Comparison of ENCODE assay signal across 17 mouse cellular contexts in the genomic region with DNA sequence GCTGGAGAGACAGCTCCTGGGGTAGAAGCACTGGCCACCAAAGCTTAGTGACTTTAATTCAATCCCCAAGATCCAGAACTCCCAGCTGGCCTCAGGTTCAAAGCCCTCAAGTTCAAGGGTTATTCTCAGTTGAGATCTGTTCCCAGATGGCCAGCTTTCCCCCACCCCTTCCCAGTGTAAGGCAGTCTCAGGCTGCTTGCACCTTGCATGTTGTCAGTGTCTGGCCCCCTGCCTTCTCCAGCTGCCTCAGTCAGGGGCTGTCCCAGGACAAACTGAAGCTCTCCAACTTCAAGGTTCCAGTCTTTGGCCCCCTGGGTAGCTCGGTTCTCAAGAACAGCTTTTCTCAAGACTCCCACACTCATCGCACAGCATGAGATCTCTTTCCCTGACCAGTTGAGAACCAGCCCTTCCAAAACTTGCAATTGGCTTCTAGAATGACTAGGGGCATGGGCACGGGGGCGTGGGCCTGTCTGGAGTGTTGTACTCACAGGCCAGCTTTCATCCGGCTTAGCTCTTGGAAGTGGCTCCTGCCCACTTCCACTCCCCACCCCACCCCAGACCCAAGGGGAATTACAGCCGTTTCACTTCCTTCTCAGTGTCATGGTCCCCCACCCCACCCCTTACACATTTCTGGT. TPM values are rescaled to one million over a fixed set of nuclear protein-coding genes. Genes with fewer than 3 reads are reported as not detected.
A peak's percentile ranks its signal among the peaks of the same experiment; 100 is the strongest.
DNase-seq lines count a peak whose midpoint lies in the region; ATAC-seq and TF ChIP-seq lines count a peak whose summit lies in the region.
"Had no signal": no experiment of that assay in that cellular context is flagged by ENCODE, and none has a peak within 500 bp of the region (broad histone marks: within the 10 kb centered on the region; RNA-seq: fewer than 3 reads in every experiment).

No protein-coding gene starts in this region.

- no peak overlapping the region for H3K4me3 ChIP-seq in kidney, embryonic 15.5 days (replicated peaks)
- peak overlapping the region in 1 of 3 experiments; percentile 5 for H3K4me3 ChIP-seq in CH12.LX (replicated peaks in 1 of 3; ENCODE audit: low read depth in 2 of 3, low read length in 2 of 3, poor library complexity in 1 of 3)
- no peak overlapping the region for H3K4me3 ChIP-seq in intestine, embryonic 16.5 days (ENCODE audit: low read length)
- H3K4me3 ChIP-seq: heart, embryonic 10.5 days; limb, embryonic 12.5 days; midbrain, embryonic 15.5 days; neural tube, embryonic 13.5 days; stomach, embryonic 15.5 days had no signal

- in situ Hi-C loops in CH12.LX (cut with MboI; ENCODE audit: low pct_ligation_motif_present, low pct_unique_long_range_greater_than_20kb, low sequenced_read_pairs): loop anchor here (25.0 kb wide), 1 partner anchor 509 kb away; no protein-coding TSS in a partner anchor

- TF ChIP-seq EP300 in CH12.LX (IDR thresholded peaks at IDR 0.05; ENCODE audit: low read length): peak; percentile 73

- no peak for TF ChIP-seq RAD21 in CH12.LX (IDR thresholded peaks at IDR 0.05; ENCODE audit: low read depth, low read length)

- peak; percentile 54 for ATAC-seq in kidney, embryonic 15.5 days (replicated peaks; ENCODE audit: low FRiP score)
- ATAC-seq in intestine, embryonic 16.5 days: 0 out of 2 replicates have a peak, but pooled peaks have one; percentile 40
- ATAC-seq: midbrain, embryonic 15.5 days had no signal

- H3K4me1 ChIP-seq in kidney, embryonic 15.5 days: peaks cover 24% of the 10 kb centered on the region
- H3K4me1 ChIP-seq in CH12.LX (ENCODE audit: control insufficient read depth in 1 of 2, insufficient read depth in 2 of 2): peaks cover 31 to 76% of the 10 kb centered on the region in 2 experiments
- peaks cover 7% of the 10 kb centered on the region; the same call in 1 of the 2 replicates for H3K4me1 ChIP-seq in intestine, embryonic 16.5 days (ENCODE audit: control insufficient read depth, insufficient read depth, low read length)
- H3K4me1 ChIP-seq: midbrain, embryonic 15.5 days; stomach, embryonic 15.5 days had no signal

- peaks cover 9% of the 10 kb centered on the region; the same call in 1 of the 2 replicates for H3K36me3 ChIP-seq in kidney, embryonic 15.5 days
- peaks cover 26 to 28% of the 10 kb centered on the region in 2 experiments for H3K36me3 ChIP-seq in CH12.LX (replicated peaks in 1 of 2; ENCODE audit: control insufficient read depth in 1 of 2, insufficient read depth in 1 of 2, low read length in 1 of 2)
- H3K36me3 ChIP-seq in intestine, embryonic 16.5 days (ENCODE audit: control insufficient read depth, insufficient read depth, low read length): 0 out of 2 replicates have a peak, but pooled peaks cover 3% of the 10 kb centered on the region
- H3K36me3 ChIP-seq: stomach, embryonic 15.5 days had no signal

- no peaks in the 10 kb centered on the region for H3K27me3 ChIP-seq in kidney, embryonic 15.5 days
- no peaks in the 10 kb centered on the region for H3K27me3 ChIP-seq in CH12.LX (replicated peaks)
- H3K27me3 ChIP-seq in intestine, embryonic 16.5 days (replicated peaks; ENCODE audit: control insufficient read depth, insufficient read depth, low read length): no peaks in the 10 kb centered on the region
- H3K27me3 ChIP-seq: limb, embryonic 12.5 days; midbrain, embryonic 15.5 days; neural tube, embryonic 13.5 days; stomach, embryonic 15.5 days had no signal

- TF ChIP-seq POLR2A in CH12.LX (IDR thresholded peaks at IDR 0.05; ENCODE audit: low read depth, low read length): 0 out of 2 replicates have a peak, but pooled peaks have one; percentile 25

- 33% methylated on average over 6 of the region's 6 CpGs for WGBS in kidney, embryonic 15.5 days
- WGBS in intestine, embryonic 16.5 days: 59% methylated on average over 6 of the region's 6 CpGs

- no peak overlapping the region for H3K4me2 ChIP-seq in kidney, embryonic 15.5 days
- H3K4me2 ChIP-seq in CH12.LX (ENCODE audit: insufficient read depth, low read depth, poor library complexity, severe bottlenecking): peak overlapping the region; percentile 63
- no peak overlapping the region for H3K4me2 ChIP-seq in intestine, embryonic 16.5 days (ENCODE audit: low read depth, low read length)
- H3K4me2 ChIP-seq: hindbrain, embryonic 14.5 days; limb, embryonic 12.5 days; midbrain, embryonic 15.5 days; neural tube, embryonic 13.5 days; stomach, embryonic 15.5 days had no signal

- H3K27ac ChIP-seq in kidney, embryonic 15.5 days: no peak overlapping the region
- peak overlapping the region; percentile 81 for H3K27ac ChIP-seq in CH12.LX (ENCODE audit: insufficient read depth, low read depth)
- no peak overlapping the region for H3K27ac ChIP-seq in intestine, embryonic 16.5 days (ENCODE audit: low read length)
- H3K27ac ChIP-seq: heart, embryonic 10.5 days; hindbrain, embryonic 14.5 days; limb, embryonic 12.5 days; midbrain, embryonic 15.5 days; neural tube, embryonic 13.5 days; stomach, embryonic 15.5 days had no signal

- no peaks in the 10 kb centered on the region for H3K9me3 ChIP-seq in kidney, embryonic 15.5 days (replicated peaks)
- H3K9me3 ChIP-seq in CH12.LX (replicated peaks; ENCODE audit: low read length): no peaks in the 10 kb centered on the region
- no peaks in the 10 kb centered on the region for H3K9me3 ChIP-seq in intestine, embryonic 16.5 days (ENCODE audit: control insufficient read depth, low read length)
- H3K9me3 ChIP-seq: heart, embryonic 10.5 days; limb, embryonic 12.5 days; midbrain, embryonic 15.5 days; neural tube, embryonic 13.5 days; stomach, embryonic 15.5 days had no signal

- TF ChIP-seq CTCF in CH12.LX (conservative IDR thresholded peaks at IDR 0.05 in 1 of 2, IDR thresholded peaks at IDR 0.05 in 1 of 2; ENCODE audit: low read depth in 2 of 2, low read length in 2 of 2): no peak

- DNase-seq in kidney, postnatal 14 days: no peak
- DNase-seq in A20 (ENCODE audit: low read depth, low spot score) (peak; percentile 70), CH12.LX (ENCODE audit: extremely low read depth) (peak; percentile 84)
- no peak for DNase-seq in thymus, postnatal 0 days (ENCODE audit: low spot score)
- no peak for DNase-seq in adrenal gland, postnatal 36 days
- DNase-seq: adrenal gland, postnatal 25 days; cerebellum, adult 11 months; kidney, postnatal 10 days had no signal

- H3K9ac ChIP-seq in kidney, embryonic 15.5 days: no peak overlapping the region
- H3K9ac ChIP-seq in CH12.LX (ENCODE audit: insufficient read depth, low read depth): peak overlapping the region; percentile 48; the same call in 1 of the 2 replicates
- no peak overlapping the region for H3K9ac ChIP-seq in intestine, embryonic 16.5 days (ENCODE audit: low read depth, low read length)
- H3K9ac ChIP-seq: hindbrain, embryonic 14.5 days; limb, embryonic 12.5 days; midbrain, embryonic 15.5 days; neural tube, embryonic 13.5 days; stomach, embryonic 15.5 days had no signal

- dilution Hi-C loops in CH12.LX (cut with MboI; ENCODE audit: extremely low pct_ligation_motif_present, extremely low pct_unique_long_range_greater_than_20kb, low sequenced_read_pairs): no loop called here

- peaks cover 35% of the 10 kb centered on the region for H3K79me2 ChIP-seq in CH12.LX (replicated peaks; ENCODE audit: control insufficient read depth, extremely low read depth, insufficient read depth, poor library complexity, severe bottlenecking)

TF ChIP-seq in CH12.LX, 34 proteins besides CTCF, POLR2A, EP300 and RAD21 (continues in another document):
- TF ChIP-seq MXI1 (IDR thresholded peaks at IDR 0.05; ENCODE audit: low read depth, low read length): no peak; the same call in 1 of the 2 replicates
- no peak for TF ChIP-seq SMC3 (IDR thresholded peaks at IDR 0.05; ENCODE audit: low read depth, low read length)
- TF ChIP-seq HCFC1 (IDR thresholded peaks at IDR 0.05; ENCODE audit: low read depth, low read length): no peak; the same call in 1 of the 2 replicates
- TF ChIP-seq NRF1 (IDR thresholded peaks at IDR 0.05; ENCODE audit: low read depth, low read length): no peak
- TF ChIP-seq NELFE (IDR thresholded peaks at IDR 0.05; ENCODE audit: low read depth, low read length): no peak
- TF ChIP-seq RCOR1 (conservative IDR thresholded peaks at IDR 0.05; ENCODE audit: low read depth, low read length): no peak; the same call in 1 of the 2 replicates
- TF ChIP-seq ZMIZ1 (IDR thresholded peaks at IDR 0.05; ENCODE audit: low read depth, low read length): no peak
- 0 out of 2 replicates have a peak, but pooled peaks have one; percentile 81 for TF ChIP-seq MAZ (IDR thresholded peaks at IDR 0.05; ENCODE audit: low read depth, low read length)
- TF ChIP-seq MYC (IDR thresholded peaks at IDR 0.05; ENCODE audit: low read depth, low read length): no peak
- TF ChIP-seq BHLHE40 (IDR thresholded peaks at IDR 0.05; ENCODE audit: low read depth, low read length): peak; percentile 47; the same call in 1 of the 2 replicates
- TF ChIP-seq KAT2A (IDR thresholded peaks at IDR 0.05; ENCODE audit: insufficient replicate concordance, low read length): no peak
- TF ChIP-seq USF1 (IDR thresholded peaks at IDR 0.05; ENCODE audit: low read depth, low read length): no peak
- TF ChIP-seq POLR2AphosphoS2 (IDR thresholded peaks at IDR 0.05; ENCODE audit: low read depth, low read length): no peak
- TF ChIP-seq MAFK (IDR thresholded peaks at IDR 0.05; ENCODE audit: insufficient replicate concordance, low read length): 0 out of 2 replicates have a peak, but pooled peaks have one; percentile 43
- peak; percentile 40; the same call in 1 of the 2 replicates for TF ChIP-seq TBP (conservative IDR thresholded peaks at IDR 0.05; ENCODE audit: low read depth, low read length)
- peak; percentile 90 for TF ChIP-seq IRF4 (IDR thresholded peaks at IDR 0.05; ENCODE audit: low read depth, low read length)

RNA-seq across cellular contexts. Expression of gene Siah2, which starts 20.5 kb away (rescaled TPM):
- 3.9 and 4.8 TPM in 2 replicates for polyA plus RNA-seq in kidney, embryonic 15.5 days (2015; fragmentation: Nextera tagmentation; extraction: Ambion mirVana)
- total RNA-seq in CH12.LX (2012; rRNA removed) (125 and 140 TPM in 2 replicates), CH12.LX (2014; rRNA removed) (119 and 142 TPM in 2 replicates)
- 99.0 and 104 TPM in 2 replicates for polyA plus RNA-seq in CH12.LX (2012; ENCODE audit: insufficient read length, low read depth)
- 1.9 and 3.9 TPM in 2 replicates for polyA plus RNA-seq in intestine, embryonic 16.5 days (2015; fragmentation: Nextera tagmentation; extraction: Ambion mirVana)
- 4.2 and 4.3 TPM in 2 replicates for polyA plus RNA-seq in thymus, postnatal 0 days (2015; fragmentation: Nextera tagmentation; extraction: Ambion mirVana)
- total RNA-seq in adrenal gland, postnatal 36 days (2021): 10 to 100 TPM; 29.5 to 30.1 TPM

RNA-seq across cellular contexts. Expression of gene Erich6, which starts 34.7 kb away (rescaled TPM):
- polyA plus RNA-seq in kidney, embryonic 15.5 days (2015; fragmentation: Nextera tagmentation; extraction: Ambion mirVana): not detected in 2 replicates
- total RNA-seq in CH12.LX (2012; rRNA removed) (not detected in 2 replicates), CH12.LX (2014; rRNA removed) (not detected in 2 replicates)
- polyA plus RNA-seq in CH12.LX (2012; ENCODE audit: insufficient read length, low read depth): 0.11 TPM in 1 of 2 replicates, not detected in the other
- polyA plus RNA-seq in intestine, embryonic 16.5 days (2015; fragmentation: Nextera tagmentation; extraction: Ambion mirVana): not detected in 2 replicates
- not detected in 2 replicates for polyA plus RNA-seq in thymus, postnatal 0 days (2015; fragmentation: Nextera tagmentation; extraction: Ambion mirVana)
- under 1 TPM in 1 of 2 experiments, not detected in 1; 0.17 TPM for total RNA-seq in adrenal gland, postnatal 36 days (2021)
- total RNA-seq: adrenal gland, postnatal 25 days had no signal
- polyA plus RNA-seq: lung, embryonic 16.5 days; stomach, embryonic 15.5 days had no signal

Comparison
In these comparisons a context has a peak if more than half of its experiments do, and no peak if none do; other contexts are left out.
1. DNase-seq: peak in A20 (single experiment) and CH12.LX (single experiment); none in kidney, postnatal 14 days (single experiment), thymus, postnatal 0 days (single experiment) and adrenal gland, postnatal 36 days (0 of 2).
2. RNA of gene Siah2, which starts 20.5 kb away (polyA plus RNA-seq): 99.0 to 104 TPM in CH12.LX; 4.2 to 4.3 TPM in thymus, postnatal 0 days, 3.9 to 4.8 TPM in kidney, embryonic 15.5 days and 1.9 to 3.9 TPM in intestine, embryonic 16.5 days; every median in the first group is over 10 times any median in the second.